Mouse (Mus musculus) megakaryocyte, embryonic 14.5 days (primary cell): ENCODE measurements at regions not wholly inside any gene's neighbourhood (a gene's known extent, or its start where the extent isn't known, plus 50 kb on each side); places are given as distances from the start of the nearest gene placed in this dataset.

Experiments used
- FLI1 ChIP-seq: IDR thresholded peaks from 2 replicates; pipeline ENCODE4 v1.6.1; 2012; ENCODE audit warnings: low read length, inconsistent platforms, mixed read lengths
- GATA1 ChIP-seq: IDR thresholded peaks from 3 replicates; pipeline ENCODE4 v1.6.1; 2012; ENCODE audit warnings: mixed read lengths, low read length, inconsistent platforms, borderline replicate concordance

DNA sequence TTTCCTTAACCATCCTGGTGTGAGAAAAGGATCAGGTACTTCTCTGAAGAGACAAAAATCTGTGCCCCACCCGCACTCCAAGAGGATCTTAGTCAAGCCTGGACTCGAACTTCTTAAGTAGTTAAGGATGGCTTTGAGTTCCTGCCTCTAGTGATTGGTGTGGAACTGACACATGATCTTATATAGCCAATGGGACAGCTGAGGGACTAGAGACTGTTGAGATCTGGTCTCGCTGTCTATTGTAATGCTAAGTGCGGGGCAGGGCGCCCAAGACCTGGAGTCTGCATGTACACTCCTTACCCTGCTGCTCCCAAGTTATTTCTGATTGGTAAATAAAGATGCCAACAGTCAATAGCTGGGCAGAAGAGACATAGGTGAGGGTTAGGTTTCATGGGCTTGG, 55.3 kb upstream of the Slc30a5 start:
- TF ChIP-seq FLI1 = no peak
- no peak for TF ChIP-seq GATA1
